Mouse (Mus musculus) CH12.LX (cell line): ENCODE results near the gene Vmn1r4.

Source experiments
- CTCF ChIP-seq, 2 experiments: IDR thresholded peaks in 1 of 2; conservative IDR thresholded peaks in 1 of 2; 2 replicates each; pipeline ENCODE4 v1.5.1; 2011 to 2012; ENCODE audit warnings: low read depth in 2 of 2, low read length in 2 of 2, improper control_type of control experiment in 1 of 2, inconsistent platforms in 1 of 2, mild to moderate bottlenecking in 1 of 2, moderate library complexity in 1 of 2
- IRF4 ChIP-seq: IDR thresholded peaks from 2 replicates; pipeline ENCODE4 v1.6.1; 2014; ENCODE audit warnings: low read depth, mild to moderate bottlenecking, inconsistent platforms, low read length, improper control_type of control experiment
- POLR2A ChIP-seq: IDR thresholded peaks from 2 replicates; pipeline ENCODE4 v1.6.1; 2011; ENCODE audit warnings: low read depth, mild to moderate bottlenecking, improper control_type of control experiment, low read length
- RCOR1 ChIP-seq: conservative IDR thresholded peaks from 2 replicates; pipeline ENCODE4 v1.6.1; 2012; ENCODE audit warnings: low read depth, mild to moderate bottlenecking, inconsistent platforms, low read length, improper control_type of control experiment
- TCF12 ChIP-seq: IDR thresholded peaks from 2 replicates; pipeline ENCODE4 v1.6.1; 2014; ENCODE audit warnings: low read depth, mild to moderate bottlenecking, inconsistent platforms, low read length, improper control_type of control experiment
- ZC3H11A ChIP-seq: IDR thresholded peaks from 2 replicates; pipeline ENCODE4 v1.6.1; 2012; ENCODE audit warnings: low read depth, mild to moderate bottlenecking, inconsistent platforms, low read length, improper control_type of control experiment

DNA sequence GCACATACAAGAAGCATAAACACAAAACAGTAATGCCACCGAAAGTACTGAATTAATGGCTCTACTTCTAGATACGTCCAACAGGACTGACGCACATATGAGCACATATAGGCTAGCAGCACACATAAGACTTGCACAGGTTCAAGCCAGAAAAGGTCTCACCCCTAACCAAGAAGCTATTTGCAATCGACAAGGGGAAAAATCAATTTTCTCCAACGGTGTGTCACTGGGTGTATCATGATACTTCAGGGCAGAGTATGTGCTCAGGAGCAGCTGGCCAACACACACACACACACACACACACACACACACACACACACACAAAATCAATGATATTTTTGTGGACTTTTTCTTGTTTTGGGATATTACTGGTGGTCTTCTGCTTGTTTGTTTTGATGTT, 18.3 kb upstream of the Vmn1r4 start:
- no peak for TF ChIP-seq RCOR1
- no peak for TF ChIP-seq IRF4
- no peak for TF ChIP-seq TCF12
- no peak for TF ChIP-seq POLR2A
- TF ChIP-seq CTCF (conservative IDR thresholded peaks at IDR 0.05 in 1 of 2, IDR thresholded peaks at IDR 0.05 in 1 of 2; ENCODE audit: low read depth in 2 of 2, low read length in 2 of 2): no peak
- no peak for TF ChIP-seq ZC3H11A
